14 mouse cellular contexts compared by ENCODE assay signal in the genomic region with DNA sequence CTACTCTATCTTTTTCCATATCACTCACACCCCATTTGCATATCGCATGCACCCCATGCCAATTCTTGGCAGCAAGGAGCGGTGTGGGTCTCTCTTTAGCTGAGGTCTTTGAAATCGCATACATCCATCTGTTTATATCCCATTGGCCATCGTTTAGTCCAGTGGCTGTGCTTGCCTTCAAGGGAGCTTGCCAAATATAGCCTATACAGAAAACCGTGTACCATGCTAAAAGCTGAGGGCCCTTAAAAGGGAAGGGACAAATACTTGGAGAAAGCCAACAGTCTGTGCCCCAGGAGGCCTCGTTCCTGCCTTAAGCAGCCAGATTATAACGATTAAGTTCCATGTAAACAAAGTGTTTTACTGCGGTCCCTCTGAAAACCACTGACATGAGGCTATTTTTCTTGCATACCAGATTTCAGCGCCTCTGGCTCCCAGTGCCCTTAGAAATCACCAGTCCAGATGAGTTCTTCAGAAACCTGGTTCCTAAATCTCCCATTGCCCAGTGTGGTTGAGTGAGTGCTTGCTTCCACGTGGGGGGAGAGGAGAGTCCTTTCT.
DNase-seq lines count a peak whose midpoint lies in the region; ATAC-seq and TF ChIP-seq lines count a peak whose summit lies in the region.
"Had no signal": no experiment of that assay in that cellular context is flagged by ENCODE, and none has a peak within 500 bp of the region (broad histone marks: within the 10 kb centered on the region; RNA-seq: fewer than 3 reads in every experiment).

No protein-coding gene starts in this region.

- H3K9me3 ChIP-seq in embryonic facial prominence, embryonic 11.5 days (replicated peaks; ENCODE audit: control insufficient read depth, low read length): no peaks in the 10 kb centered on the region
- no peaks in the 10 kb centered on the region for H3K9me3 ChIP-seq in embryonic facial prominence, embryonic 10.5 days
- H3K9me3 ChIP-seq in lung, embryonic 14.5 days (ENCODE audit: low read depth, low read length): no peaks in the 10 kb centered on the region
- no peaks in the 10 kb centered on the region for H3K9me3 ChIP-seq in stomach, embryonic 15.5 days
- H3K9me3 ChIP-seq: hindbrain, embryonic 15.5 days; neural tube, embryonic 12.5 days had no signal

- no peak overlapping the region for H3K27ac ChIP-seq in embryonic facial prominence, embryonic 11.5 days (replicated peaks; ENCODE audit: low read depth, low read length)
- no peak overlapping the region for H3K27ac ChIP-seq in embryonic facial prominence, embryonic 10.5 days (replicated peaks)
- H3K27ac ChIP-seq in lung, embryonic 14.5 days (ENCODE audit: low read depth): 0 out of 2 replicates have a peak overlapping the region, but pooled peaks have one; percentile 27
- peak overlapping the region; percentile 32; the same call in 1 of the 2 replicates for H3K27ac ChIP-seq in stomach, embryonic 15.5 days
- H3K27ac ChIP-seq: hindbrain, embryonic 15.5 days; neural tube, embryonic 12.5 days had no signal

- TF ChIP-seq CTCF in lung, embryonic 14.5 days (IDR thresholded peaks at IDR 0.05; ENCODE audit: low read depth): no peak

- no peaks in the 10 kb centered on the region for H3K27me3 ChIP-seq in embryonic facial prominence, embryonic 11.5 days (ENCODE audit: control insufficient read depth, insufficient read depth, low read length)
- no peaks in the 10 kb centered on the region for H3K27me3 ChIP-seq in embryonic facial prominence, embryonic 10.5 days (replicated peaks; ENCODE audit: low read depth, poor library complexity, severe bottlenecking)
- no peaks in the 10 kb centered on the region for H3K27me3 ChIP-seq in lung, embryonic 14.5 days (ENCODE audit: insufficient read depth, low read length)
- no peaks in the 10 kb centered on the region for H3K27me3 ChIP-seq in stomach, embryonic 15.5 days (replicated peaks)
- H3K27me3 ChIP-seq: hindbrain, embryonic 15.5 days; neural tube, embryonic 12.5 days had no signal

- peak; percentile 13 for DNase-seq in embryonic facial prominence, embryonic 11.5 days (ENCODE audit: low spot score)
- DNase-seq in embryonic facial prominence, embryonic 10.5 days (ENCODE audit: low spot score): no peak
- peak; percentile 67 for DNase-seq in lung, embryonic 14.5 days
- DNase-seq in lung, adult 18-20 months: no peak
- DNase-seq in kidney, adult 9 months: peak; percentile 33
- no peak for DNase-seq in layer of hippocampus, adult 18-20 months (ENCODE audit: low spot score in 2 of 2)
- DNase-seq in frontal cortex, postnatal 10 days (ENCODE audit: low spot score in 2 of 2): no peak
- DNase-seq: cerebellum, adult 2 months; gastrocnemius, postnatal 25 days; liver; thymus, postnatal 36 days had no signal

- H3K9ac ChIP-seq in embryonic facial prominence, embryonic 11.5 days (replicated peaks; ENCODE audit: low read length): no peak overlapping the region
- H3K9ac ChIP-seq in lung, embryonic 14.5 days: no peak overlapping the region
- H3K9ac ChIP-seq in stomach, embryonic 15.5 days: no peak overlapping the region
- H3K9ac ChIP-seq: hindbrain, embryonic 15.5 days; neural tube, embryonic 12.5 days had no signal

- H3K4me2 ChIP-seq in embryonic facial prominence, embryonic 11.5 days (ENCODE audit: low read depth, low read length): no peak overlapping the region
- H3K4me2 ChIP-seq in lung, embryonic 14.5 days: no peak overlapping the region
- no peak overlapping the region for H3K4me2 ChIP-seq in stomach, embryonic 15.5 days
- H3K4me2 ChIP-seq: hindbrain, embryonic 15.5 days; neural tube, embryonic 12.5 days had no signal

- ATAC-seq in embryonic facial prominence, embryonic 11.5 days (replicated peaks; ENCODE audit: insufficient number of reproducible peaks, low FRiP score, low TSS enrichment, low read depth): no peak
- ATAC-seq in lung, embryonic 14.5 days (ENCODE audit: insufficient read depth): peak; percentile 54
- no peak for ATAC-seq in stomach, embryonic 15.5 days (ENCODE audit: insufficient read depth, low FRiP score, low read depth)

- H3K4me1 ChIP-seq in embryonic facial prominence, embryonic 11.5 days (ENCODE audit: control insufficient read depth, insufficient read depth, low read length): peaks cover 2% of the 10 kb centered on the region; the same call in 1 of the 2 replicates
- peaks cover 12% of the 10 kb centered on the region for H3K4me1 ChIP-seq in embryonic facial prominence, embryonic 10.5 days
- peaks cover 16% of the 10 kb centered on the region; the same call in 1 of the 2 replicates for H3K4me1 ChIP-seq in lung, embryonic 14.5 days (ENCODE audit: insufficient read depth)
- 0 out of 2 replicates have a peak, but pooled peaks cover 10% of the 10 kb centered on the region for H3K4me1 ChIP-seq in stomach, embryonic 15.5 days
- H3K4me1 ChIP-seq: neural tube, embryonic 12.5 days had no signal

- no peak overlapping the region for H3K4me3 ChIP-seq in embryonic facial prominence, embryonic 11.5 days (ENCODE audit: low read depth, low read length)
- no peak overlapping the region for H3K4me3 ChIP-seq in embryonic facial prominence, embryonic 10.5 days
- H3K4me3 ChIP-seq in lung, embryonic 14.5 days (ENCODE audit: low read depth, low read length): no peak overlapping the region
- H3K4me3 ChIP-seq in stomach, embryonic 15.5 days (replicated peaks): no peak overlapping the region
- H3K4me3 ChIP-seq: hindbrain, embryonic 15.5 days; neural tube, embryonic 12.5 days had no signal

- WGBS in embryonic facial prominence, embryonic 11.5 days: 45% methylated on average over 10 of the region's 10 CpGs
- WGBS in embryonic facial prominence, embryonic 10.5 days: 51% methylated on average over 10 of the region's 10 CpGs
- WGBS in lung, embryonic 14.5 days: 18% methylated on average over 10 of the region's 10 CpGs
- WGBS in stomach, embryonic 15.5 days: 32% methylated on average over 10 of the region's 10 CpGs

- H3K36me3 ChIP-seq in embryonic facial prominence, embryonic 11.5 days (replicated peaks; ENCODE audit: control insufficient read depth, insufficient read depth, low read depth, low read length): no peaks in the 10 kb centered on the region
- H3K36me3 ChIP-seq in embryonic facial prominence, embryonic 10.5 days (replicated peaks): no peaks in the 10 kb centered on the region
- no peaks in the 10 kb centered on the region for H3K36me3 ChIP-seq in lung, embryonic 14.5 days (ENCODE audit: insufficient read depth)
- H3K36me3 ChIP-seq in stomach, embryonic 15.5 days: no peaks in the 10 kb centered on the region
- H3K36me3 ChIP-seq: hindbrain, embryonic 15.5 days; neural tube, embryonic 12.5 days had no signal

Comparison
In these comparisons a context has a peak if more than half of its experiments do, and no peak if none do; other contexts are left out.
1. DNase-seq: peak in embryonic facial prominence, embryonic 11.5 days (single experiment), lung, embryonic 14.5 days (single experiment) and kidney, adult 9 months (single experiment); none in embryonic facial prominence, embryonic 10.5 days (single experiment), lung, adult 18-20 months (0 of 2), layer of hippocampus, adult 18-20 months (0 of 2) and frontal cortex, postnatal 10 days (0 of 2).
2. H3K27ac ChIP-seq: peak in lung, embryonic 14.5 days (single experiment) and stomach, embryonic 15.5 days (single experiment); none in embryonic facial prominence, embryonic 11.5 days (single experiment) and embryonic facial prominence, embryonic 10.5 days (single experiment).